Mouse (Mus musculus) left cerebral cortex, postnatal 14 days (tissue): Measurements from ENCODE around the gene Gm49380. TPM values are rescaled to one million over a fixed set of nuclear protein-coding genes. Genes with fewer than 3 reads are reported as not detected.
A peak's percentile ranks its signal among the peaks of the same experiment; 100 is the strongest.

Source experiments
- DNase-seq, 2 experiments: peaks; one replicate each; pipeline ENCODE4 v3.0.0; 2021 to 2022; ENCODE audit warnings: low spot score in 2 of 2, mixed read lengths in 1 of 2
- intact Hi-C: fragments of 180-260 bp; cut with DNase I; formaldehyde crosslinking; loops from one replicate; pipeline ENCODE4 v1.15.1; 2025
- long read RNA-seq, 2 experiments: library from polyadenylated mRNA; stranded (forward); transcript quantifications; one replicate each; pipeline ENCODE4 v2.0.0; 2021
- total RNA-seq, 2 experiments: library from RNA; stranded (reverse); gene quantifications; 2 replicates each; pipeline ENCODE4 v1.2.3; 2021

Gm49380 gene
- total RNA-seq = under 1 TPM; 0.25 to 0.37 TPM
- long read RNA-seq, experiment 1, partial matches to known transcripts = 0 of 3 reads
- long read RNA-seq, experiment 1, other reads (novel, unspliced or antisense) = 3 of 3 reads
- long read RNA-seq, experiment 2, partial matches to known transcripts = 0 of 2 reads
- long read RNA-seq, experiment 2, other reads (novel, unspliced or antisense) = 2 of 2 reads

- intact Hi-C loops = no loop called here
- DNase-seq = peak; percentile 97 to 98
Observed at GRCm38 (mm10) chr9:44113105-44113789, at the start of gene Gm49380, which contains the start of gene Rnf26. Gene Gm49380 (minus strand): TSS chr9:44113500. Gene Rnf26 (minus strand): TSS chr9:44113517.

- intact Hi-C loops = no loop called here
- DNase-seq = no peak
Observed at GRCm38 (mm10) chr9:44159886-44160285, 46.6 kb upstream of the Gm49380 start.

GRCm38 (mm10) chr9:44147290-44147689 is 34.0 kb upstream of the Gm49380 start:
- DNase-seq = no peak
- intact Hi-C loops = no loop called here

GRCm38 (mm10) chr9:44144718-44145060 is 31.4 kb upstream of the Gm49380 start:
- intact Hi-C loops = no loop called here
- DNase-seq = no peak

GRCm38 (mm10) chr9:44144023-44144717 is 30.9 kb upstream of the Gm49380 start:
- intact Hi-C loops = no loop called here
- DNase-seq = no peak

GRCm38 (mm10) chr9:44143421-44143820 is 30.1 kb upstream of the Gm49380 start:
- intact Hi-C loops = no loop called here
- DNase-seq = no peak

- intact Hi-C loops = no loop called here
Observed at GRCm38 (mm10) chr9:44141951-44142350, 28.7 kb upstream of the Gm49380 start.

GRCm38 (mm10) chr9:44137846-44138245 is 24.5 kb upstream of the Gm49380 start:
- intact Hi-C loops = no loop called here
- no peak for DNase-seq

More at GRCm38 (mm10) chr9:44141951-44142350, 28.7 kb upstream of the Gm49380 start:
- no peak for DNase-seq

GRCm38 (mm10) chr9:44135731-44136411 is 22.6 kb upstream of the Gm49380 start:
- intact Hi-C loops = no loop called here
- DNase-seq = no peak

- intact Hi-C loops = no loop called here
- DNase-seq = no peak
Observed at GRCm38 (mm10) chr9:44134851-44135730, 21.8 kb upstream of the Gm49380 start.

GRCm38 (mm10) chr9:44134101-44134850 is 21.0 kb upstream of the Gm49380 start, which contains the start of gene Mcam:
Gene Mcam (plus strand): TSS chr9:44134469.
- peak in 1 of 2 experiments; percentile 44 for DNase-seq
- intact Hi-C loops = no loop called here

GRCm38 (mm10) chr9:44133287-44133686 is 20.0 kb upstream of the Gm49380 start:
- intact Hi-C loops = no loop called here
- DNase-seq = no peak

- intact Hi-C loops = no loop called here
- no peak for DNase-seq
Observed at GRCm38 (mm10) chr9:44132200-44132599, 18.9 kb upstream of the Gm49380 start.

GRCm38 (mm10) chr9:44131276-44131590 is 17.9 kb upstream of the Gm49380 start:
- DNase-seq = no peak
- intact Hi-C loops = no loop called here

GRCm38 (mm10) chr9:44130581-44131275 is 17.4 kb upstream of the Gm49380 start:
- no peak for DNase-seq
- intact Hi-C loops = no loop called here

GRCm38 (mm10) chr9:44130034-44130433 is 16.7 kb upstream of the Gm49380 start:
- intact Hi-C loops = no loop called here
- no peak for DNase-seq

GRCm38 (mm10) chr9:44129633-44130032 is 16.3 kb upstream of the Gm49380 start:
- DNase-seq = no peak
- intact Hi-C loops = loop anchor here (10.0 kb wide), 2 partner anchors 105 to 265 kb away; partner anchors contain the start of genes Cbl and Slc37a4

GRCm38 (mm10) chr9:44127351-44127801 is 14.1 kb upstream of the Gm49380 start:
- DNase-seq = no peak
- intact Hi-C loops = loop anchor here (10.0 kb wide), 2 partner anchors 107 to 267 kb away; partner anchors contain the start of genes Cbl and Slc37a4
